Mouse (Mus musculus) intestine, embryonic 14.5 days (tissue): ENCODE data around the gene Nrbf2. TPM values are rescaled to one million over a fixed set of nuclear protein-coding genes. Genes with fewer than 3 reads are reported as not detected.

ENCODE experiments used
- ATAC-seq: fragments of 200-750 bp; cut with Nextera tagmentation; replicated peaks from 2 replicates; pipeline ENCODE4 v1.8.0; 2017; ENCODE audit warnings: low read depth, moderate number of reproducible peaks, moderate TSS enrichment, moderate library complexity; ENCODE audit not compliant: low FRiP score, low TSS enrichment
- DNase-seq: peaks from one replicate; pipeline ENCODE4 v3.0.0-alpha.2; 2018; ENCODE audit warnings: low spot score
- H3K27ac ChIP-seq: fragments of 300-500 bp; sonication (generic); 2 replicates; pipeline ENCODE4 v1.5.1; 2014; ENCODE audit warnings: low read depth, mild to moderate bottlenecking, control low read depth
- H3K27me3 ChIP-seq: fragments of 300-500 bp; sonication (generic); replicated peaks from 2 replicates; pipeline ENCODE4 v1.6.1; 2014; ENCODE audit warnings: low read length, control low read depth; ENCODE audit not compliant: control insufficient read depth, insufficient read depth
- H3K36me3 ChIP-seq: fragments of 300-500 bp; sonication (generic); 2 replicates; pipeline ENCODE4 v1.6.1; 2014; ENCODE audit warnings: low read length, control low read depth; ENCODE audit not compliant: control insufficient read depth, insufficient read depth
- H3K4me1 ChIP-seq: fragments of 300-500 bp; sonication (generic); replicated peaks from 2 replicates; pipeline ENCODE4 v1.6.1; 2014; ENCODE audit warnings: low read length, control low read depth, mixed read lengths; ENCODE audit not compliant: control insufficient read depth, insufficient read depth
- H3K4me2 ChIP-seq: fragments of 300-500 bp; sonication (generic); 2 replicates; pipeline ENCODE4 v1.6.1; 2014; ENCODE audit warnings: low read length
- H3K4me3 ChIP-seq: fragments of 300-500 bp; sonication (generic); 2 replicates; pipeline ENCODE4 v1.5.1; 2014; ENCODE audit warnings: low read depth, low read length, control low read depth, mixed read lengths
- H3K9ac ChIP-seq: fragments of 300-500 bp; sonication (generic); 2 replicates; pipeline ENCODE4 v1.6.1; 2014; ENCODE audit warnings: mild to moderate bottlenecking, low read length
- H3K9me3 ChIP-seq: fragments of 300-500 bp; sonication (generic); 2 replicates; pipeline ENCODE4 v1.6.1; 2016; ENCODE audit warnings: low read length, control low read depth; ENCODE audit not compliant: control insufficient read depth
- WGBS: fragments of 180-500 bp; shearing (Covaris S2); extraction: QIAGEN DNeasy Blood & Tissue Kit; methylation state at CpG from one replicate; pipeline ENCODE4 v1.1.7; 2014; 5-methylcytosine and 5-hydroxymethylcytosine counted together
- polyA plus RNA-seq: library from polyadenylated mRNA; unstranded; fragments of >200 nt; fragmentation: Nextera tagmentation; extraction: Ambion mirVana; gene quantifications from 2 replicates; pipeline ENCODE4 v1.2.1, GENCODE M21; 2014

The Nrbf2 gene
- polyA plus RNA-seq, 1 experiment from 2014 or later, result 36.0 TPM

- Histone ChIP-seq H3K4me2 (no peak overlapping the region), H3K9ac (no peak overlapping the region), H3K4me3 (no peak overlapping the region), H3K27me3 (no peaks in the 10 kb centered on the region), H3K4me1 (no peaks in the 10 kb centered on the region), H3K36me3 (peaks cover 50% of the 10 kb centered on the region), H3K27ac (no peak overlapping the region), H3K9me3 (no peaks in the 10 kb centered on the region)
- 93% methylated on average over 18 of the region's 18 CpGs for WGBS
- ATAC-seq (no peak), DNase-seq (no peak)
These were observed 66.1 kb downstream of the Nrbf2 start for GRCm38 (mm10) chr10:67218873-67219565.

- no peak overlapping the region for H3K27ac ChIP-seq
- H3K4me3 ChIP-seq, result no peak overlapping the region
- no peaks in the 10 kb centered on the region for H3K4me1 ChIP-seq
- ATAC-seq (no peak), DNase-seq (no peak)
- H3K4me2 ChIP-seq, result no peak overlapping the region
- H3K36me3 ChIP-seq, result peaks cover 42% of the 10 kb centered on the region
- H3K9ac ChIP-seq, result no peak overlapping the region
- H3K27me3 ChIP-seq, result no peaks in the 10 kb centered on the region
- 88% methylated on average over 3 of the region's 3 CpGs for WGBS
- H3K9me3 ChIP-seq, result no peaks in the 10 kb centered on the region
These were observed 68.2 kb downstream of the Nrbf2 start for GRCm38 (mm10) chr10:67216872-67217271.

Other genes with a start within 250 kb of the Nrbf2 start
- 43.6 and 47.5 TPM in 2 replicates for gene Jmjd1c, start 189.2 kb downstream of the Nrbf2 start, polyA plus RNA-seq
- gene Reep3, start 188.4 kb downstream of the Nrbf2 start, polyA plus RNA-seq, result 35.7 and 38.2 TPM in 2 replicates